Mouse (Mus musculus) CH12.LX (cell line): Measurements from ENCODE around the gene Hrnr. TPM values are rescaled to one million over a fixed set of nuclear protein-coding genes. Genes with fewer than 3 reads are reported as not detected.
A peak's percentile ranks its signal among the peaks of the same experiment; 100 is the strongest.

Experiments used
- DNase-seq: peaks from one replicate; pipeline ENCODE4 v3.0.0-alpha.2; 2013; ENCODE audit errors: extremely low read depth
- H3K27ac ChIP-seq: 2 replicates; pipeline ENCODE4 v1.5.1; 2012; ENCODE audit warnings: low read depth, mild to moderate bottlenecking, control low read depth, moderate library complexity; ENCODE audit not compliant: insufficient read depth
- H3K27me3 ChIP-seq: replicated peaks from 2 replicates; pipeline ENCODE3; 2012; ENCODE audit warnings: inconsistent platforms
- H3K36me3 ChIP-seq, 2 experiments: replicated peaks in 1 of 2; 2 replicates each; pipeline versions ENCODE3 to v1.6.1; 2012; ENCODE audit warnings: inconsistent platforms in 1 of 2, low read length in 1 of 2, mild to moderate bottlenecking in 1 of 2, mixed read lengths in 1 of 2, moderate library complexity in 1 of 2; ENCODE audit not compliant: control insufficient read depth in 1 of 2, insufficient read depth in 1 of 2
- H3K4me1 ChIP-seq, 2 experiments: 2 replicates each; pipeline ENCODE4 v1.6.1; 2012; ENCODE audit warnings: inconsistent platforms in 1 of 2, moderate library complexity in 1 of 2; ENCODE audit not compliant: insufficient read depth in 2 of 2, control insufficient read depth in 1 of 2
- H3K4me2 ChIP-seq: 2 replicates; pipeline ENCODE4 v1.6.1; 2012; ENCODE audit warnings: low read depth, mild to moderate bottlenecking, control low read depth; ENCODE audit not compliant: poor library complexity, insufficient read depth, severe bottlenecking
- H3K4me3 ChIP-seq, 3 experiments: fragments of 150-350 bp in 1 of 3; sonication (generic) in 1 of 3; replicated peaks in 1 of 3; 2 replicates each; pipeline versions ENCODE3 to v1.5.1; 2011 to 2012; ENCODE audit warnings: low read depth in 2 of 3, low read length in 2 of 3, mild to moderate bottlenecking in 2 of 3, moderate library complexity in 2 of 3, control low read depth in 1 of 3, improper control_type of control experiment in 1 of 3, inconsistent platforms in 1 of 3, mixed read lengths in 1 of 3; ENCODE audit not compliant: poor library complexity in 1 of 3
- H3K79me2 ChIP-seq: replicated peaks from 2 replicates; pipeline ENCODE4 v1.6.1; 2012; ENCODE audit warnings: mild to moderate bottlenecking, moderate library complexity; ENCODE audit not compliant: control insufficient read depth, poor library complexity, insufficient read depth, severe bottlenecking; ENCODE audit errors: extremely low read depth
- H3K9ac ChIP-seq: 2 replicates; pipeline ENCODE4 v1.6.1; 2012; ENCODE audit warnings: low read depth, mild to moderate bottlenecking, control low read depth, moderate library complexity; ENCODE audit not compliant: insufficient read depth
- H3K9me3 ChIP-seq: replicated peaks from 2 replicates; pipeline ENCODE3; 2012; ENCODE audit warnings: low read length, inconsistent platforms, mixed read lengths
- CHD1 ChIP-seq: IDR thresholded peaks from 2 replicates; pipeline ENCODE4 v1.6.1; 2012; ENCODE audit warnings: low read depth, low read length, improper control_type of control experiment, inconsistent platforms
- CHD2 ChIP-seq: IDR thresholded peaks from 2 replicates; pipeline ENCODE4 v1.6.1; 2011; ENCODE audit warnings: low read length, improper control_type of control experiment
- CTCF ChIP-seq, 2 experiments: IDR thresholded peaks in 1 of 2; conservative IDR thresholded peaks in 1 of 2; 2 replicates each; pipeline ENCODE4 v1.5.1; 2011 to 2012; ENCODE audit warnings: low read depth in 2 of 2, low read length in 2 of 2, improper control_type of control experiment in 1 of 2, inconsistent platforms in 1 of 2, mild to moderate bottlenecking in 1 of 2, moderate library complexity in 1 of 2
- E2F4 ChIP-seq: IDR thresholded peaks from 2 replicates; pipeline ENCODE4 v1.6.1; 2011; ENCODE audit warnings: low read depth, low read length, improper control_type of control experiment; ENCODE audit not compliant: insufficient replicate concordance
- ELF1 ChIP-seq: IDR thresholded peaks from 2 replicates; pipeline ENCODE4 v1.6.1; 2014; ENCODE audit warnings: low read depth, mild to moderate bottlenecking, inconsistent platforms, low read length, improper control_type of control experiment
- GABPA ChIP-seq: IDR thresholded peaks from 2 replicates; pipeline ENCODE4 v1.6.1; 2012; ENCODE audit warnings: low read depth, low read length, improper control_type of control experiment, inconsistent platforms; ENCODE audit not compliant: insufficient replicate concordance
- HCFC1 ChIP-seq: IDR thresholded peaks from 2 replicates; pipeline ENCODE4 v1.6.1; 2012; ENCODE audit warnings: low read depth, mild to moderate bottlenecking, inconsistent platforms, low read length, improper control_type of control experiment
- JUN ChIP-seq: IDR thresholded peaks from 2 replicates; pipeline ENCODE4 v1.6.1; 2011; ENCODE audit warnings: low read depth, mild to moderate bottlenecking, low read length, improper control_type of control experiment, moderate library complexity; ENCODE audit not compliant: insufficient read depth
- JUND ChIP-seq: conservative IDR thresholded peaks from 2 replicates; pipeline ENCODE4 v1.6.1; 2011; ENCODE audit warnings: low read depth, low read length, improper control_type of control experiment
- KAT2A ChIP-seq: IDR thresholded peaks from 2 replicates; pipeline ENCODE4 v1.6.1; 2012; ENCODE audit warnings: low read length, improper control_type of control experiment, inconsistent platforms; ENCODE audit not compliant: insufficient replicate concordance
- MAFK ChIP-seq: IDR thresholded peaks from 2 replicates; pipeline ENCODE4 v1.6.1; 2011; ENCODE audit warnings: low read length, improper control_type of control experiment; ENCODE audit not compliant: insufficient replicate concordance
- MAX ChIP-seq: IDR thresholded peaks from 2 replicates; pipeline ENCODE4 v1.6.1; 2011; ENCODE audit warnings: low read length, improper control_type of control experiment
- MAZ ChIP-seq: IDR thresholded peaks from 2 replicates; pipeline ENCODE4 v1.6.1; 2012; ENCODE audit warnings: low read depth, mild to moderate bottlenecking, inconsistent platforms, low read length, improper control_type of control experiment, moderate library complexity
- MEF2A ChIP-seq: IDR thresholded peaks from 2 replicates; pipeline ENCODE4 v1.6.1; 2014; ENCODE audit warnings: low read depth, mild to moderate bottlenecking, inconsistent platforms, low read length, improper control_type of control experiment, borderline replicate concordance
- NELFE ChIP-seq: IDR thresholded peaks from 2 replicates; pipeline ENCODE4 v1.6.1; 2011; ENCODE audit warnings: low read depth, low read length, improper control_type of control experiment
- NRF1 ChIP-seq: IDR thresholded peaks from 2 replicates; pipeline ENCODE4 v1.6.1; 2014; ENCODE audit warnings: low read depth, mild to moderate bottlenecking, inconsistent platforms, low read length, improper control_type of control experiment, moderate library complexity
- PAX5 ChIP-seq: IDR thresholded peaks from 2 replicates; pipeline ENCODE4 v1.6.1; 2012; ENCODE audit warnings: low read length, inconsistent platforms, mixed read lengths
- POLR2A ChIP-seq: IDR thresholded peaks from 2 replicates; pipeline ENCODE4 v1.6.1; 2011; ENCODE audit warnings: low read depth, mild to moderate bottlenecking, improper control_type of control experiment, low read length
- POLR2AphosphoS2 ChIP-seq: IDR thresholded peaks from 2 replicates; pipeline ENCODE4 v1.6.1; 2011; ENCODE audit warnings: low read depth, low read length, improper control_type of control experiment
- RAD21 ChIP-seq: IDR thresholded peaks from 2 replicates; pipeline ENCODE4 v1.6.1; 2011; ENCODE audit warnings: low read depth, mild to moderate bottlenecking, low read length, improper control_type of control experiment, moderate library complexity
- RCOR1 ChIP-seq: conservative IDR thresholded peaks from 2 replicates; pipeline ENCODE4 v1.6.1; 2012; ENCODE audit warnings: low read depth, mild to moderate bottlenecking, inconsistent platforms, low read length, improper control_type of control experiment
- SIN3A ChIP-seq: IDR thresholded peaks from 2 replicates; pipeline ENCODE4 v1.6.1; 2012; ENCODE audit warnings: low read length, improper control_type of control experiment, inconsistent platforms
- SMC3 ChIP-seq: IDR thresholded peaks from 2 replicates; pipeline ENCODE4 v1.6.1; 2011; ENCODE audit warnings: low read depth, low read length, improper control_type of control experiment
- TBP ChIP-seq: conservative IDR thresholded peaks from 2 replicates; pipeline ENCODE4 v1.6.1; 2011; ENCODE audit warnings: low read depth, low read length, improper control_type of control experiment
- TCF12 ChIP-seq: IDR thresholded peaks from 2 replicates; pipeline ENCODE4 v1.6.1; 2014; ENCODE audit warnings: low read depth, mild to moderate bottlenecking, inconsistent platforms, low read length, improper control_type of control experiment
- UBTF ChIP-seq: IDR thresholded peaks from 2 replicates; pipeline ENCODE4 v1.6.1; 2012; ENCODE audit warnings: low read depth, mild to moderate bottlenecking, inconsistent platforms, low read length, improper control_type of control experiment, moderate library complexity
- ZC3H11A ChIP-seq: IDR thresholded peaks from 2 replicates; pipeline ENCODE4 v1.6.1; 2012; ENCODE audit warnings: low read depth, mild to moderate bottlenecking, inconsistent platforms, low read length, improper control_type of control experiment
- ZKSCAN1 ChIP-seq: IDR thresholded peaks from 2 replicates; pipeline ENCODE4 v1.6.1; 2012; ENCODE audit warnings: low read depth, inconsistent platforms, low read length, improper control_type of control experiment, borderline replicate concordance
- ZMIZ1 ChIP-seq: IDR thresholded peaks from 2 replicates; pipeline ENCODE4 v1.6.1; 2012; ENCODE audit warnings: low read depth, mild to moderate bottlenecking, inconsistent platforms, low read length, improper control_type of control experiment
- ZNF384 ChIP-seq: IDR thresholded peaks from 2 replicates; pipeline ENCODE4 v1.6.1; 2012; ENCODE audit warnings: low read depth, low read length, improper control_type of control experiment, inconsistent platforms
- dilution Hi-C: fragments of 300-500 bp; cut with MboI; formaldehyde crosslinking; loops from 2 replicates; pipeline ENCODE4 v1.14.3; 2020; ENCODE audit warnings: low sequenced_read_pairs; ENCODE audit not compliant: extremely low pct_unique_long_range_greater_than_20kb, extremely low pct_ligation_motif_present
- in situ Hi-C: fragments of 300-500 bp; cut with MboI; formaldehyde crosslinking; loops from 3 replicates; pipeline ENCODE4 v1.14.3; 2019; ENCODE audit warnings: low sequenced_read_pairs, low pct_ligation_motif_present, low pct_unique_long_range_greater_than_20kb, mixed read lengths
- polyA plus RNA-seq: library from polyadenylated mRNA; unstranded; fragments of >175 nt; gene quantifications from 2 replicates; pipeline ENCODE4 v1.2.1, GENCODE M21; 2012; ENCODE audit warnings: low read depth; ENCODE audit not compliant: insufficient read length
- total RNA-seq, 2 experiments: library from RNA; depleted of rRNA; stranded (reverse); fragments of 300-350 nt in 1 of 2; fragments of >200 nt in 1 of 2; gene quantifications; 2 replicates each; pipeline ENCODE4 v1.2.3; 2012 to 2014

Gene Hrnr
- total and polyA plus RNA-seq, 3 experiments, result not detected

GRCm38 (mm10) chr3:93360045-93360444 lies 40.5 kb downstream of the Hrnr start:
- no peak overlapping the region for H3K4me3 ChIP-seq
- no peaks in the 10 kb centered on the region for H3K36me3 ChIP-seq
- H3K27me3 ChIP-seq, result no peaks in the 10 kb centered on the region
- H3K27ac ChIP-seq, result no peak overlapping the region
- H3K4me2 ChIP-seq, result no peak overlapping the region
- peak; percentile 62 for DNase-seq
- TF ChIP-seq MEF2A (no peak), CHD1 (no peak), MAZ (no peak), ZMIZ1 (no peak), SMC3 (peak; percentile 89), KAT2A (no peak), NRF1 (no peak), UBTF (no peak), E2F4 (no peak), HCFC1 (no peak), CTCF (conservative IDR thresholded peaks at IDR 0.05 in 1 of 2, IDR thresholded peaks at IDR 0.05 in 1 of 2; ENCODE audit: low read depth in 2 of 2, low read length in 2 of 2) (peak; percentile 84 to 89), TCF12 (no peak), JUND (no peak), POLR2AphosphoS2 (no peak), ZC3H11A (no peak), NELFE (peak; percentile 22; the same call in 1 of the 2 replicates), JUN (no peak), PAX5 (no peak), CHD2 (no peak), POLR2A (no peak), GABPA (no peak), ZKSCAN1 (no peak), TBP (no peak), SIN3A (no peak), RAD21 (peak; percentile 52), ZNF384 (no peak), MAX (no peak), RCOR1 (no peak), ELF1 (peak; percentile 14; the same call in 1 of the 2 replicates), MAFK (no peak)
- H3K79me2 ChIP-seq, result no peaks in the 10 kb centered on the region
- peaks cover 2 to 9% of the 10 kb centered on the region in 2 experiments; a peak in 3 of 4 replicates for H3K4me1 ChIP-seq
- H3K9ac ChIP-seq, result no peak overlapping the region
- no peaks in the 10 kb centered on the region for H3K9me3 ChIP-seq
- dilution Hi-C loops, result no loop called here
- in situ Hi-C loops, result loop anchor here (10.0 kb wide), 2 partner anchors 135 to 245 kb away; no protein-coding TSS in a partner anchor
